Mouse (Mus musculus): Measurements from ENCODE around the gene C530008M17Rik. TPM values are rescaled to one million over a fixed set of nuclear protein-coding genes. Genes with fewer than 3 reads are reported as not detected.

Gene C530008M17Rik
- 53.8 and 63.6 TPM in 2 replicates for polyA plus RNA-seq (2014; fragmentation: Nextera tagmentation; extraction: Ambion mirVana)

DNA sequence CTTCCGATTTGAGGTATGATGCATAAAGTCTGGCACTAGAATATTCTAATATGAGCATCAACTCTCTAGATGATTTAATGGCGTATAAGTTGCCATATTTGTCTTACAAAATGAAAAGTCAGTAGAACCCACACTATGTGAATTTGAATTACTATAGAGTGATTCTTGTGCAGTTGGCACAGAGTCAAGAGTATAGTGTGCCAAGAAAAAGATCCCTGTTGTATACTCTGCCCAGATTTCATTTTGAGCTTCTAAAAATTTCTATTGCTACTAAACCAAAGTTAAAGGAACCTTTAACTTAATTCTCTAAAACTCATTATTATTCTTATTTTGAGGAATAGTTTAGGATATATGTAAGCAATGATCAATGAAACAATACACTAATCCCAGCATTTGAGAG lies at the start of gene C530008M17Rik:
Gene C530008M17Rik, plus strand, starts transcription at position 301 of the 400 bp plus-strand sequence.
- Histone ChIP-seq H3K9ac (replicated peaks; ENCODE audit: low read depth, low read length) (peak within 1 kb of the TSS; percentile 99), H3K36me3 (ENCODE audit: control insufficient read depth, insufficient read depth, low read length) (no peaks in the 10 kb centered on the region), H3K4me2 (ENCODE audit: low read depth, low read length) (peak within 1 kb of the TSS; percentile 74), H3K4me1 (ENCODE audit: control insufficient read depth, insufficient read depth, low read length) (peaks cover 6% of the 10 kb centered on the region; the same call in 1 of the 2 replicates), H3K27ac (ENCODE audit: low read depth, low read length) (peak within 1 kb of the TSS; percentile 98), H3K9me3 (ENCODE audit: control insufficient read depth, low read length) (no peaks in the 10 kb centered on the region), H3K4me3 (ENCODE audit: low read depth, low read length) (peak within 1 kb of the TSS; percentile 88), H3K27me3 (ENCODE audit: control insufficient read depth, insufficient read depth, low read length) (no peaks in the 10 kb centered on the region)
- no peak for ATAC-seq (ENCODE audit: low read depth)
- 76% methylated on average over 2 of the region's 2 CpGs for WGBS

DNA sequence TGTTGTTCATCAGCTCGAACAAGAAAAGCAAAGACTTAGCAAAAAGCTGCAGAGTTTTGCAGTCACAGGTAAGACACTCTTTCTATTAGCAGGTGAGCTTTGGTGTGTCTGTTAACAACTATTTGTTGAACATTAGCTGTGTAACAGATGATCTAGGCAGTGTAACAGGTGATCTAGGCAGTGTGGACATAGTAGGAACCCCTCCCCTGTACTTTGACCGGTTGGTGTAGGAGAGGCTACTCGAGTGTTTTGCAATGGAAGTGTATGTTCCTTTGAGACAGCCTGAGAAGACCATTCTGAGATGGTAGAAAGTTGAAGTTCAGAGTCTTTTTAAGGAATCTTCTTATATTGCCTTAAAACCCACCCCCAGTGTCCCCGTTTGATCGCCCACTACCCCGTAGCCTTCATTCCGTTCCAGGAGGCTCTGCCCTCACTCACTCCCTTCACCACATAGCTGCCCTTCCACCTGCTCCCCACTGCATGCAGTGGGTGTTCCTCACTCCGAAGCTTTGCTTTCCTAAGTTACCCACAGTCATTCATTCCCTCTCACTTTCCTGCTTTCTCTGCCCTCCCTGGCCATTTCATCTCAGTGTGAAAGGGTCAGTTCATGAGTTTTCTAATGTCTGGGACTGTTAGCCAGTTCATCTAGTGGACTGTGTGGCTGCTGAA lies 46.5 kb upstream of the C530008M17Rik start:
- Histone ChIP-seq H3K9ac (replicated peaks; ENCODE audit: low read depth, low read length) (no peak overlapping the region), H3K27me3 (ENCODE audit: control insufficient read depth, insufficient read depth, low read length) (no peaks in the 10 kb centered on the region), H3K27ac (ENCODE audit: low read depth, low read length) (no peak overlapping the region), H3K4me3 (ENCODE audit: low read depth, low read length) (no peak overlapping the region), H3K9me3 (ENCODE audit: control insufficient read depth, low read length) (no peaks in the 10 kb centered on the region), H3K36me3 (ENCODE audit: control insufficient read depth, insufficient read depth, low read length) (peaks cover 4% of the 10 kb centered on the region; the same call in 1 of the 2 replicates), H3K4me1 (ENCODE audit: control insufficient read depth, insufficient read depth, low read length) (no peaks in the 10 kb centered on the region), H3K4me2 (ENCODE audit: low read depth, low read length) (no peak overlapping the region)
- WGBS = 93% methylated on average over 8 of the region's 8 CpGs
- no peak for ATAC-seq (ENCODE audit: low read depth)

- Histone ChIP-seq H3K27ac (ENCODE audit: low read depth, low read length) (no peak overlapping the region), H3K4me1 (ENCODE audit: control insufficient read depth, insufficient read depth, low read length) (no peaks in the 10 kb centered on the region), H3K4me2 (ENCODE audit: low read depth, low read length) (no peak overlapping the region), H3K4me3 (ENCODE audit: low read depth, low read length) (no peak overlapping the region), H3K9me3 (ENCODE audit: control insufficient read depth, low read length) (no peaks in the 10 kb centered on the region), H3K9ac (replicated peaks; ENCODE audit: low read depth, low read length) (no peak overlapping the region), H3K36me3 (ENCODE audit: control insufficient read depth, insufficient read depth, low read length) (peaks cover 5% of the 10 kb centered on the region; the same call in 1 of the 2 replicates), H3K27me3 (ENCODE audit: control insufficient read depth, insufficient read depth, low read length) (no peaks in the 10 kb centered on the region)
- WGBS = 47% methylated on average over 6 of the region's 6 CpGs
- no peak for ATAC-seq (ENCODE audit: low read depth)
Observed at GRCm38 (mm10) chr5:76612867-76613499, 43.3 kb upstream of the C530008M17Rik start.

DNA sequence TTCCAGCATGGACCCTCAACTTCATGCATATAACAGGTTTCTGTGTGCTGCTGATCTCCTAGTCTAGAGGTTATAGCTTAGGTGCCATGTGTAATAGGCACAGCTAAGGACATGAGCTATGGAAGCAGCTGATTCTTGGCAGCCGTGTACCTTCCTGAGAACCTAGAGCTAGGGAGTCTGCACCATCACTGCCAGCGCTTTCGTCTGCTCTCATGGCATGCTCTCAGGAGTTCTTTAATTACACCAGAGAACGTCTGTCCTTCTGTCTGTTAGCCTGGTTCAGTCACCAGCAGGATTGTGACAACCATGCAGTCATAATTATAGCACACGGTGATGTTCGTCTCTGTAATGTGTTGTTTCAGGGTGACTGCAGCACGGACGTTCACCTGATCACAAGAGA lies 41.0 kb upstream of the C530008M17Rik start:
- 94% methylated on average over 8 of the region's 8 CpGs for WGBS
- Histone ChIP-seq H3K9ac (replicated peaks; ENCODE audit: low read depth, low read length) (no peak overlapping the region), H3K36me3 (ENCODE audit: control insufficient read depth, insufficient read depth, low read length) (0 out of 2 replicates have a peak, but pooled peaks cover 3% of the 10 kb centered on the region), H3K4me1 (ENCODE audit: control insufficient read depth, insufficient read depth, low read length) (no peaks in the 10 kb centered on the region), H3K4me2 (ENCODE audit: low read depth, low read length) (no peak overlapping the region), H3K9me3 (ENCODE audit: control insufficient read depth, low read length) (no peaks in the 10 kb centered on the region), H3K4me3 (ENCODE audit: low read depth, low read length) (no peak overlapping the region), H3K27me3 (ENCODE audit: control insufficient read depth, insufficient read depth, low read length) (no peaks in the 10 kb centered on the region), H3K27ac (ENCODE audit: low read depth, low read length) (no peak overlapping the region)
- ATAC-seq (ENCODE audit: low read depth) = no peak

GRCm38 (mm10) chr5:76616196-76616747 lies 40.0 kb upstream of the C530008M17Rik start:
- H3K9me3 ChIP-seq (ENCODE audit: control insufficient read depth, low read length) = no peaks in the 10 kb centered on the region
- no peak overlapping the region for H3K27ac ChIP-seq (ENCODE audit: low read depth, low read length)
- H3K27me3 ChIP-seq (ENCODE audit: control insufficient read depth, insufficient read depth, low read length) = no peaks in the 10 kb centered on the region
- no peak overlapping the region for H3K9ac ChIP-seq (replicated peaks; ENCODE audit: low read depth, low read length)
- H3K4me3 ChIP-seq (ENCODE audit: low read depth, low read length) = no peak overlapping the region
- no peaks in the 10 kb centered on the region for H3K4me1 ChIP-seq (ENCODE audit: control insufficient read depth, insufficient read depth, low read length)
- WGBS = 94% methylated on average over 2 of the region's 2 CpGs
- 0 out of 2 replicates have a peak, but pooled peaks cover 4% of the 10 kb centered on the region for H3K36me3 ChIP-seq (ENCODE audit: control insufficient read depth, insufficient read depth, low read length)
- ATAC-seq (ENCODE audit: low read depth) = no peak
- H3K4me2 ChIP-seq (ENCODE audit: low read depth, low read length) = no peak overlapping the region

DNA sequence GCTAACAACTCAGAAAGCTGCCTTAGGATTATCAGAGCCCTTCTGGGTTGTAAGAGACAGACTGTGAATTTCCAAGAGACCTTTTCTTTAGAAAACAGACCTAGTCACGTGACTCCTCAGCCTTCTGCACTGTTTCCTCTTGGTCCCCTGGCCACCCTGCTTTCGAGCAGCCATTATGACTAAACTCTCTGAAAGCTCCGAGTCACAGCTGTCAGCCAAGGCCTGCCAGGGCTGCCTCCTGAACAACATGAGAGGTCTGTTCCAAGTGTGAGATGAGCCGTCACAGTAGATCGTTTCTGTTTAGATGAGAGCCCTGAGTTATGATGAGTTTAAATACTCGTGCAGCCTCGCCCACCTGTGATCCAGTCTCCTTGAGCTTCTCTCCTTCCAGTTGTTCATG lies 37.6 kb upstream of the C530008M17Rik start:
- ATAC-seq (ENCODE audit: low read depth) = no peak
- H3K27me3 ChIP-seq (ENCODE audit: control insufficient read depth, insufficient read depth, low read length) = no peaks in the 10 kb centered on the region
- 81% methylated on average over 7 of the region's 7 CpGs for WGBS
- H3K4me2 ChIP-seq (ENCODE audit: low read depth, low read length) = no peak overlapping the region
- H3K4me1 ChIP-seq (ENCODE audit: control insufficient read depth, insufficient read depth, low read length) = no peaks in the 10 kb centered on the region
- H3K9me3 ChIP-seq (ENCODE audit: control insufficient read depth, low read length) = no peaks in the 10 kb centered on the region
- H3K9ac ChIP-seq (replicated peaks; ENCODE audit: low read depth, low read length) = no peak overlapping the region
- H3K36me3 ChIP-seq (ENCODE audit: control insufficient read depth, insufficient read depth, low read length) = 0 out of 2 replicates have a peak, but pooled peaks cover 7% of the 10 kb centered on the region
- no peak overlapping the region for H3K27ac ChIP-seq (ENCODE audit: low read depth, low read length)
- no peak overlapping the region for H3K4me3 ChIP-seq (ENCODE audit: low read depth, low read length)

DNA sequence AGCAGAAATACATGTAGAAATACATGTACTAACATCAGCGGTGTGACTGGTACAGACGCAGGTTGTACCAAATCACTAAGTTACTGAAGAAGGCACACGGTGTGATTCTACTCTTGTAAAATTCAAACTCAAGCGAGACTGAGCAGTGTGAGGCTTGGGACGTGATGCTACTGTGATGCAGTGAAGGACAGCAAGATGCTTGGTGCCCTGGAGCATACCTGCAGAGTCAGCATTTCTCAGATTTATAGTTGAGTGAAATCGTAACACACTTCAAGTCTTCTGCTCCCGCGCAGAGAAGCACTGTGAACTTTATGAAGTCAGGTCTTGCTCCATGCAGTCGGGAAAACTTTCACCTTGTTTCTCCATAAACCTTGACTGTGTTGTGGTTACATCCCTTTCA lies 32.6 kb upstream of the C530008M17Rik start:
- Histone ChIP-seq H3K27ac (ENCODE audit: low read depth, low read length) (no peak overlapping the region), H3K27me3 (ENCODE audit: control insufficient read depth, insufficient read depth, low read length) (no peaks in the 10 kb centered on the region), H3K9ac (replicated peaks; ENCODE audit: low read depth, low read length) (no peak overlapping the region), H3K36me3 (ENCODE audit: control insufficient read depth, insufficient read depth, low read length) (0 out of 2 replicates have a peak, but pooled peaks cover 4% of the 10 kb centered on the region), H3K4me1 (ENCODE audit: control insufficient read depth, insufficient read depth, low read length) (no peaks in the 10 kb centered on the region), H3K4me3 (ENCODE audit: low read depth, low read length) (no peak overlapping the region), H3K4me2 (ENCODE audit: low read depth, low read length) (no peak overlapping the region), H3K9me3 (ENCODE audit: control insufficient read depth, low read length) (no peaks in the 10 kb centered on the region)
- 96% methylated on average over 9 of the region's 9 CpGs for WGBS
- no peak for ATAC-seq (ENCODE audit: low read depth)

DNA sequence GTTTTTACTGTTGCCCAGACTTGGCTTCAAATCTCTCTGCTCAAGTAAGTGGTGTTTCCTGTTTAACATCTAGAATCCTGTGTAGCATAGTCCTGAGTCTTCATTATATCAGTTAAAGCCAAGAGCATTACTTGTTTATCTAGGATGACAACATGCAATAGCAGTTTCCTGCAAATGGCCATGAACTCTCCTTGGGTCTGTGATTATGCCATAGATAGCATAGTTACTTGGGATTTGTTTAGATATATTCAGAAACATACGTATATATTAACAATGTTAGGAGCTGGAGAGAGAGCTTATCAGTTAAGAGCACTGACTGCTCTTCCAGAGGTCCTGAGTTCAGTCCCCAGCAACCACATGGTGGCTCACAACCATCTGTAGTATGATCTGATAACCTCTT lies 28.5 kb upstream of the C530008M17Rik start:
- no peaks in the 10 kb centered on the region for H3K36me3 ChIP-seq (ENCODE audit: control insufficient read depth, insufficient read depth, low read length)
- H3K27ac ChIP-seq (ENCODE audit: low read depth, low read length) = no peak overlapping the region
- H3K4me2 ChIP-seq (ENCODE audit: low read depth, low read length) = no peak overlapping the region
- WGBS = 91% methylated on average over 1 of the region's 1 CpGs
- no peaks in the 10 kb centered on the region for H3K27me3 ChIP-seq (ENCODE audit: control insufficient read depth, insufficient read depth, low read length)
- H3K4me1 ChIP-seq (ENCODE audit: control insufficient read depth, insufficient read depth, low read length) = no peaks in the 10 kb centered on the region
- ATAC-seq (ENCODE audit: low read depth) = no peak
- H3K9me3 ChIP-seq (ENCODE audit: control insufficient read depth, low read length) = no peaks in the 10 kb centered on the region
- H3K9ac ChIP-seq (replicated peaks; ENCODE audit: low read depth, low read length) = no peak overlapping the region
- no peak overlapping the region for H3K4me3 ChIP-seq (ENCODE audit: low read depth, low read length)

DNA sequence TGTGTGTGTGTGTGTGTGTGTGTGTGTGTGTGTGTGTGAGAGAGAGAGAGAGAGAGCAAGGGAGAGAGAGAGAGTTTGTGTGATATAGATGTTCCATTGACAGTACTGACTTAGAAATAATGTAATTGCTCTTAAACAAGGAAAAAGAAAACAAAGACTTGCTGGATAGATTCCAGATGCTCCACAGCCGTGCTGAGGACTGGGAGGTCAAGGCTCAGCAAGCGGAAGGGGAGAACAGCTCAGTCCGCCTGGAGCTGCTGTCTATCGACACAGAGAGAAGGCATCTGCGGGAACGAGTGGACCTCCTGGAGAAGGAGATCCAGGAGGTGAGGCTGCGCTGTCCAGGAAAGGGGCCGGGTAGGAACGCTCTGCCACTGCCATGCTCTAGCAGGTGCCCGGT lies 22.3 kb upstream of the C530008M17Rik start:
- no peaks in the 10 kb centered on the region for H3K9me3 ChIP-seq (ENCODE audit: control insufficient read depth, low read length)
- no peak overlapping the region for H3K9ac ChIP-seq (replicated peaks; ENCODE audit: low read depth, low read length)
- no peak overlapping the region for H3K4me3 ChIP-seq (ENCODE audit: low read depth, low read length)
- 82% methylated on average over 10 of the region's 10 CpGs for WGBS
- no peaks in the 10 kb centered on the region for H3K4me1 ChIP-seq (ENCODE audit: control insufficient read depth, insufficient read depth, low read length)
- 0 out of 2 replicates have a peak, but pooled peaks cover 6% of the 10 kb centered on the region for H3K36me3 ChIP-seq (ENCODE audit: control insufficient read depth, insufficient read depth, low read length)
- no peak overlapping the region for H3K27ac ChIP-seq (ENCODE audit: low read depth, low read length)
- no peaks in the 10 kb centered on the region for H3K27me3 ChIP-seq (ENCODE audit: control insufficient read depth, insufficient read depth, low read length)
- no peak for ATAC-seq (ENCODE audit: low read depth)
- H3K4me2 ChIP-seq (ENCODE audit: low read depth, low read length) = no peak overlapping the region
